Mouse (Mus musculus): ENCODE results near the gene Adk.
"Not testable (repeated sequence)": the region's sequence is repeated elsewhere in the genome, so short reads cannot be mapped to it uniquely, and the experiment has no call there.

Adk gene

DNA sequence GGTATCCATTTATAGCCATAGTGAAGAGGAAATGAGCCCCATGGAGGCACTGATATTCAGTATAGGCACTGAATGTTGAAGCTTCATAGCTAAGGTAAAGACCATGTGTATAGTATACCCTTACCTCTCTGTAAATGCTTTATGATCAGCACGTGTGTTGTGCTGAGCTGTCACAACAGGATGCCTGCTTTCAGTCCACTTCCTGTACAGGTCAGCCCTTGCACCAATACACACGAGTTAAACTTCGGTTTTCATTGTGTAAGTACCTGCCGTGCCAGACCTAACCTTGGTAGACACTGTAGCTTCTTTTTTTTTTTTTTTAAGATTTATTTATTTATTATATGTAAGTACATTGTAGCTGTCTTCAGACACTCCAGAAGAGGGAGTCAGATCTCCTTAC is 381.0 kb downstream of the Adk start:
- no peak for DNase-seq (ENCODE audit: extremely low spot score)

DNA sequence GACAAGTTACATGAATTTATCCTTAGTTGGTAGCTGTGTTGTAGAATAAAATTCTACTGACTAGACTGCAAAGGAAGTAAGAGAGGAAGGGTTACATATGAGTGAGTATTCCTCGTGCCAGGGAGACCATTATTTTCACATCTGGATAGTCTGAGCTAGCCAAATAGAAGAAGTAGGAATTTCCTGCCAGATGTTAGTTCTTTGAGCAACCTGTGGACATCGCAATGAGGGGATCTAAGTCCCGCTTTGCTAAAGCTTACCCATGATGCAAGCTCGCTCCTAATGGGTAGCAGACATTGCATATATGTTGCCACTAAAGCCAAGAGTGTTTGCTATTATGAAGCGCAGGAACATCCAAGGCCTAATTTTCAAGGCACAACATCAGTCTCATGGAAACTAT is 381.6 kb downstream of the Adk start:
- no peak for DNase-seq (ENCODE audit: extremely low spot score)

DNA sequence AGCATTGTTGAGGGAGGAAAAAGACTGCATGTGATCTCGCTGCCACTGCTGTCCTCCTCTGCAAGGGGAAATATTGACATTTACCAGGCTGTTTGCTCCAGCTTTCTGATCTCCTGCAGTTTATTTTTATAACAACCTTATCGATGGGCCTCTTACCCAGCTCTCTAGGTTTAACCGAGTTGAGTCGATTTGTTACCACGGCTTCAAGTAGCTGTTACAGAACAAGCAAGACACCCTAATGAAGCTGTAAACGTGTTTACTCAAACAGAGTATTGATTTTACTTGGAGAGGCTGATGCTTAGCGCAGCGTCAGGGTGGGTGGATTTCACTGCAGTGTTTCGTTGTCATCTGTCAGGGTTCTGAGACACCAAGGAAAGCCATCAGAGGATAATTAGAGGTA is 382.3 kb downstream of the Adk start:
- no peak for DNase-seq (ENCODE audit: extremely low spot score)

DNA sequence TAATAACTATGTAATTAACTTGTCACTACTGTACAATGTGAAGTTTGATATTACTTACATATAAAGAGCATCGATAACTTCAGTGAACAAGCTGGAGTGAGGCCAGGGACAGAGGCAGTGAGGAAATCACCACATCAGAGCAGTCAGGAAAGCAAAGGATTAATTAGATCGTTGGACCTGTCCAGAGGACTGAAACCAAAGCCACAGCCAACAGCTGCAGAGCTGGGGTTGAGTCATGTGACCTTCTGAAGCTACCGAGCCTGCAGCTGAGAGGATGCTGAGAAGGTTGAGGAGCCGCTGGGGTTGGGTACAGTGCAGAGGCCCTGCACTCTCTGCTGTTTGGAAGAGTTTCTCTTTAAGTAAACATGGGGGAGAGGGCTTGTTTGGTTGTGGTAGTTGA is 387.4 kb downstream of the Adk start:
- no peak for DNase-seq (ENCODE audit: extremely low spot score)

DNA sequence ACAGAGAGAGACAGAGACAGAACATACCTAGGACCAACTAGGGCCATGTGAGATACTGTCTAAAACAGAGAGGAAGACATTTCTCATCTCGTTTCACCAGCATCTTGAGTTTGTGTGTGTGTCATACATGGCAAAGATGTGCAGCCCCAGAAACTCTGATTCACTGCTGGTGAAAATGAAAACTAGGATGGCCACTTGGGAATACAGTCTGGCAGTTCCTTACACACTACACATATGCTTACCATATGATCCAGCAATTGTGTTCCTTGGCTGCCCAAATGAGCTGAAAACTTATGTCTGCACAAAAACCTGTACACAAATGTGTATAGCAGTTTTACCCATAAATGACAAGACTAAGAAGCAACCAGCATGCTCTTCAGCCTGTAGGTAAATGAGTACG is 388.2 kb downstream of the Adk start:
- DNase-seq (ENCODE audit: extremely low spot score), result no peak

DNA sequence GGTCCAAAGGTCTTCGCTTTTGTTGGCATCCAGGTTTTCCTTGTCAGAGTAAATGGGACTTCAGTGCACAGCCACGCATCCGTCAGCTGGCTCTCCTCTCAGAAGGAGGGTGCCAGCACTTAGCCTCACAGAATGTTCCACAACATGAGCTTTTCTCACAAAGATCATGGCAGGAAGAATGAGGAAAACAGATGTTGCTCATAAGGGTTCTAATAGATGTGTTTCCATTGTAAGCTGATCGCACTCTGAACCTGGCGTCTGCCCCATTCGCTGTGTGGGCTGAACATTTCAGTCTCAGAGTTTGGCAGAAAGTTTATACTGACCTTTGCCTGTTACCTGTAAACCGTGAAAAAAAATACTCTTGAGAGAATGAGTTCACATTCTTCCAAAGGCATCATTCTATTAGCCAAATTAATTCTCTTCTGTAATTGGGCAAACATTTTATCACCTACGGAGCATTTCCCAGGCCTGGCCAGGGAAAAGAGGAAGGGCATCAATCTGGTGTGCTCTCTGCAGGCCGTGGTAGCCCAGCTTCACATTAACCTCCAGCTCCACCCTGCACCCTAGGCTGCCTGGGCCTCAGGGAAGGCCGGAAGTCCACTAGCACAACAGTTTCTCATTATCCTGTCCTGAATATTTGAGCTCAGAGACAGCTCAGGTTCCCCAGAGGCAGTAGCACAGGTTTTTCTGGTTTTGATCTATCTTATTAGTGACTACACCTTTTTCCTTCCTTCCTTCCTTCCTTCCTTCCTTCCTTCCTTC is 389.6 kb downstream of the Adk start:
- peak; percentile 15 for DNase-seq (ENCODE audit: extremely low spot score)

DNA sequence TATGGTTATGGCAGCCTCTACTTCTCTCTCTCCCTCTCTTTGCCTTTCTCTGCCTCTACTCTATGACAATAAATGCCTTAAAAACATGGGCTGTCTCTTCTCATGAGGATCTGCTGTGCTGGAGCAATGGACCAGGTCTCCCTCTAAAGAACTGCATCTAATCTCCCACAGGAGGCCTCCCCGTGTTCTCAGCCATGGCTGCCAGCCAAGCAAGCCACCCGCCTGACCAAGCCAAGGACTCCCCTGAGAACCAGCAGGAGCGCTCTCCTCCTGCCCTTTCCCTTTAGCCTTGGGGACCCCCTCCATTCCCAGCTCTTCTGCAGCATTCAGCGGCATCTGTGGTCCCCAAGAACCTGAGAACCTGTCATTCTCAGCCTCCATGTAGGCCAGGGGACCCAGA is 400.2 kb downstream of the Adk start:
- DNase-seq (ENCODE audit: extremely low spot score), result no peak

DNA sequence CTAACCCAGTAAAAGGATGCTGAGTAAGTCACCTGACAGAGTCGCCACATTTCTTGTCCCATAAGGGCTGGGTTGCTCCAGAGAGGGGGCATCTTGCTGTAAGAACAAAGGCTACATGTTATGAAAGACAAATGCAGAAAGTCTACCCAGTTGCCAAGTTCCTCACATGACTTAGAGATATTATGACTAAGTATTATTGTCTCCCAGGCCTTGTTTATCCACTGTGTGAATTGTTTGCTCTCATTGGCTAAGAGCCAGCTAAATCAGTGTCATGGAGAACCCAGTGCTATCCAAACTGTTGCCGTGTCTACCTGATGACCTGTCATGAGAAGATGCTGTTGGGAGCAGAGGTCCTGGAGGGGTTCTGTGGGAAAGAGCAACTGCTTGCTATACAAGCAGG is 401.5 kb downstream of the Adk start:
- no peak for DNase-seq (ENCODE audit: extremely low spot score)

DNA sequence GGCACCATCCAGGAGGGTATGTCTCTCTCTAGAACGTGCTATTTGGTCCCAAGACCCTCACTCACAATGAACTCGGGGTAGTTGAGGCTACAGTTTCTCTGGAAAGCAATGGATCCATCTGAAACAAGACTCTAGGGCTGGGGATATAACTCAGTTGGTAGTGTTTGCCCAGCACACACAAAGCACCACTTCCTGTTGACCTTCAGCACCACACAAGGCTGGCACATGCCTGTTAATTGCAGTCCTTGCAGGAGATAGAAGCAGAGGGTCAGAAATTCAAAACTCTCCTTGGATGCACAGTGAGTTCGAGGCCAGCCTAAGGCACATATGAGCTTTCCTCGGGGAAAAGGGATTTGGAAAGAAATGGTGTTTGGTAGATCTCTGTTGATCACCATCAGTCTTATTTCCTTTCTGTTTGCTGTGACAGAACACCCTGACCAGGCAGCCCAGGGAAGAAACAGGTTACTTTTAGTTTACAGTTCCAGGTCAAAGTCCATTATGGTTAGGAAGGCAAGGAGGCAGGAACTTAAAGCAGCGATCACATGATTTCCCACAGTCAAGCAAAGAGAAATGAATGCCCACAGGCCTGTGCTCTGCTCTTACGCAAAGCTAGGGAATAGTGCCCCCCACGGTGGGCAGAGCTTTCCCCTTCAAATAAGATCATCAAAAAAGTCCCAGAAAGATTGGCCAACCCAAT is 403.4 kb downstream of the Adk start:
- DNase-seq (ENCODE audit: extremely low spot score), result no peak

DNA sequence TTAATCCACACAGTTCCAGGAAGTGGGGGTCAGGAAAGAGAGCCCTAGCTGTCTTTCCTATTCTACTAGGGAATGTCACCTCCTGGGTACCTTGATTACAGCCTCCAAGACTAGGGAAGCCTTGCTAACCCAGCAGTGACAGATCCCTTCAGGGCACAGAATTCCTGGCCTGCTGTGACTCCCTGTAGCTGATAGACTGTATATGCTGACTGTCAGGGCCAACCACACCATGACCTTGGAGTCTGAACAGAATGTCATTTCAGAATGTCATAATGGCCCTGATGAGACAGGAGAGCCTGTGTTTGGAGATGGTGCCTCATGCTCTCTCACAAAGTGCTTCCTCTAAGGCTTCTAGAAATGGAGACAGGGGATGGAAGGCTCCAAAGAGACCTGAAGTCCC is 404.2 kb downstream of the Adk start:
- no peak for DNase-seq (ENCODE audit: extremely low spot score)

DNA sequence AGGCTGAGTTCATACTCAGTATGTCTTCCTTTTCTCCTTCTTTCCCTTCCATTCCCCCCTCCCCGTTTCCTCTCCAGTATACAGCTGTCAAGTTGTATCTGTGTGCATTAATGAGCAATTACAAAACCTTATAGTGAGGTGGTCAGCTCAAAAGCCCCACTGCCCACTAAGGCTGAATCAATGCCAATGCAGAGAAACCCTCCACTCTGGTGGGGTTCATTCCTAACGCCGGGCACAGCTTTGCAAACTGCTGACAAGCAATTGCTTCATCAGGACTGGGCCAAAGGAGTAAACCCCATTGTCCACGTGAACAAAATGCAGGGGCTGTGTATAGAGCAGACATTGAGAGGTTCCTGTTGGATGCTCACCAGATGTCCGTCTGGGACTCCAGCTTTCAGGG is 405.5 kb downstream of the Adk start:
- DNase-seq (ENCODE audit: extremely low spot score), result no peak

DNA sequence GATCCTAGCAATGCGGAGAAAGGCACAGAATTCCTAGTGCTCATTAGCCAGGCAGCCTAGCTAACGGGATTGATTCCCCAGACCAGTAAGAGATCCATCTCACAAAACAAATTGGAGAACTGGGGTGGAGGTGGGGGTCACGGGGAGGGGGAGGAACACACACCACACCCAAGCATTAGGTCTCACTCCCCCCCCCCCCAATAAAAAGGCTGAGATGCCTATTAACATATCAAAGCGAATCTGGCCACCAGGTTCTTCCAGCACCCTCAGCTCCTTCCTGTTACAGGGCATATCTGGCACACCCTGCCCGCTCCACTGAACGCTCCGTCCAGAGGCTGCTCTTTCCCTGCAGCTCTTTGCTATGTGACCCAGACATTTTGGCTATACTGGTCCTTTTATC is 406.3 kb downstream of the Adk start:
- DNase-seq (ENCODE audit: extremely low spot score), result no peak

DNA sequence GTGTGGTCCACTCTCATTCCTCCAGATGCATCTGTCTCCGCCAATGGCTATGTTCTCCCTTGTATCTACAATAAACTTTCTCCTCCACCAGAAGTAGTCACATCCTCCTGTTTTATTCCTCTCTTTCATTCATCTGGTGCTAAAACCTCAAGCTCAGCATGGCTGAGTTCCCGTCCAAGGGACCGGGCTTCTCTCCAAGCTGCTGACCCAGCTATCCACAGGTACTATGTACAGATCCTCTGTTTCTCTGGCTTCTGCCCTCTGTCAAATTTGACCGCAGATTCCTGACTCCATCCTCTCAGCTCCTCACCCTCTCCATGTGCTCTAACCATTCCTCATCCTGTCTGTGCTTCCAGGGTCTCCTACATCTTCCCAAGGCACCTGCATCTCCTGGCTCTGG is 406.8 kb downstream of the Adk start:
- no peak for DNase-seq (ENCODE audit: extremely low spot score)

DNA sequence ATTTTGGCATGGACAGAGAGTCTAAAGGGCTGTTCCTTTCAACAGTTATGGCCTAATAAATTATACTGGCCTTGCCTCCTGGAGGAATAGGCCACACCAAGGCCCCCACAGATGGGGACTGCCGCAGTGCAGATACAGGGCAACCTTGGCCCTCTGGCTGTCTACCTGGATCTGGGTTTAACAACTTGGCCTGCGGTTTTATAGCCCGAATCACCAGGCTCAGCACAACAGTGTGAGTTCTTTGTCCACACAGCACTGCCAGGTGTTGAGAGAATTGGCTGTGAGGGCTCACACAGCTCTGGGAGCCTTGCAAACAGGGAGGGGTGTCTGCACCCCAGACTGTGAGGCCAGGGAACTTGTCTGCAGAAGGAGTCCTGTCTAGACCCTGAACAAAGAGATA is 410.0 kb downstream of the Adk start:
- no peak for DNase-seq (ENCODE audit: extremely low spot score)

DNA sequence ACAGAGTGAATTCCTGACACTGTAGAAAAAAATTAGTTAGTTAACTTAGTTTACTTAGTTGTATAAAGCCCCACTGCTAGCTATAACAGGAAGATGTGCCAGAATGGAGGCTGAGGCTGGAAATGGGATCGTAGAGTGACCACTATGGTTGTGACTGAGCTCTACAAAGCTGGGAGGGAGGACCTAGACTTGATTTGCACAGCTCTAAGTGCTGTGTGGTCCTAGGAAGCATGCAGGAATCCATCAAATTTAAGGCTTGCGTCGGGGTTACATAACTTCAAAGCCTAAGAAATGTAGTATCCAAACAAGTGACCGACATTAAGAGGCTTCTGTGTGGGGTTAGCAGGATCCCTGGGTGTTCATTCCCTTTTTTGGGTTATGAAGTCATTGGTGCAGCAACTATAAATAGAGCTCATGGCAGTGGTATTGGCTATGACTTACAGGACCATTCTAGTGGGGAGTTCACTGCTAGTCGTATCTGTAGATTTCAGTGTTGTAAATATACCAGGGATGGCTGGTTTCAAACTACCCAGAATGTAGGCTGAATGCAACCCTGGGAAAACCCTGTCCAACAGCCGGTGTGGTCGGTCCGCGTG is 410.8 kb downstream of the Adk start:
- DNase-seq (ENCODE audit: extremely low spot score), result no peak

DNA sequence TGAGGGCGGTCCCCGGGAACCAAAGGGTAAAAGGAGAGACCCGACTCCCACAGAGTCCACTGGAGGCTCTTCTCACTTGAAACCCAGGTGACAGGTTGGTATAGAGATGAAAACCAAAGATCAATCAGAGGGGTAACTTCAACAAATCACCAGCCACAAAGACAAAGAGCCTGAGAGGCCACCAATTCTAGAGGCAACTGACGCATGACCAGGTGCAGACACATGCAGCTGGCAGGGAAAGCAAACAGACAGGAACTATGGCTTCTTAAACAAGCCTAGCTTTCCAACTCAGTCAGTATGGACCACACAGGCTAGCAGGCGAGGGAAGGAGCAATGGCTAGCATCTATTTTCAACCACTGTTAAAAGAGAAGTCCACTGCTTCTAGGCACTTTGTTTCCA is 418.0 kb downstream of the Adk start:
- DNase-seq (ENCODE audit: extremely low spot score), result no peak

DNA sequence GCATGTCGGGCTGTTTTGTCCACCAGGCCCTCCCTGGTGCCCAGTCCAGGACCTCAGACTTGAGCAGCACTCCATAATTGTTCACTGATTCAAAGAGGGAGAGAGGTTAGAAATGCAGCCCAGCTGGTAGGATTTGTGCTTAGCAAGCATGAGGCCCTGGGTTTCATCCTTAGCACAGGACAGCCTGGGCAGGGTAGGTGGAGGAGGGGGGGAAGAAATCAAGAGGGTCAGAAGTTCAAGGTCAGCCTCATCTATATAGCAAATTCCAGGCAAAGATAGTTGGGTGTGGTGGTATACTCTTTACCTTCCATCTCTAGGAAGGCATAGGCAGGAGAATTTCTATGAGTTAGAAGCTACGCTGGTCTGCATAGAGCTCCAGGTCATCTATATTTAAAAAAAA is 419.6 kb downstream of the Adk start:
- DNase-seq (ENCODE audit: extremely low spot score), result no peak

DNA sequence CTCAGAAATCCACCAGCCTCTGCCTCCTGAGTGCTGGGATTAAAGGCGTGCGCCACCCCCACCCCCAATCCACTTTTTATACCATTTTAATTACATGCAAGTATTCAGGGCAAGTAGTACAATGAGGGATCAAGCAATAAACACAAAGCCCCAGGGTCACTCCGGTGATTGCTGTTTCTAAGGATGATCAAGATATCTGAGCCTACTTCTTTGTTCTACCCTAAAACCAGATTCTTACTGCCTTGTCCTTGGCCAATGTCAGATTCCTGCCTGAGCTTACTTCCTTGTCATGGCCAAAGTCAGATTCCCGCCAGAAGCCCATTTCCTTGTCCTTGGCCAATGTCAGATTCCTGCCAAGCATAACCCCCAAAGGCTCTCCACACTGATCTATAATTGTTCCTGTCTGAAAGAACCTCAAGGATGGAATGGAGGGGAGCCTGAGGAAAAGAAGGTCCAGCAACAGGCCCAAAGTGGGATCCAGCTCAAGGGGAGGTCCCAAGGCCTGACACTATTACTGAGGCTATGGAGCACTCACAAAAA is 422.3 kb downstream of the Adk start:
- DNase-seq (ENCODE audit: extremely low spot score), result not testable (repeated sequence)

DNA sequence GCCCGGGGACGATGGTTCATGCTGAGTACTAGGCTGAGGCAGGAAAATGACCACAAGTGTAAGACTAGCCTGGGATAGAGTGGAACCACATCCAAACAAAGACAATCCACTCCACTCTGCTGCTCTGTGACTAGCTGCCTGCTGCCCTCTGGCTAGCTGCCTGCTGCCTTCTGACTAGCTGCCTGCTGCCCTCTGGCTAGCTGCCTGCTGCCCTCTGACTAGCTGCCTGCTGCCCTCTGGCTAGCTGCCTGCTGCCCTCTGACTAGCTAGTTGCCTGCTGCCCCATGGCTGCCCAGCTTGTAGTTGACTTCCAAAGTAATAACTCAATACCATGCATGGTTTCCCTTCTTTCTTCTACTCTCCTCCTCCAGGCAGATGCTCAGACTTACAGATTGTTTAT is 424.8 kb downstream of the Adk start:
- no peak for DNase-seq (ENCODE audit: extremely low spot score)

DNA sequence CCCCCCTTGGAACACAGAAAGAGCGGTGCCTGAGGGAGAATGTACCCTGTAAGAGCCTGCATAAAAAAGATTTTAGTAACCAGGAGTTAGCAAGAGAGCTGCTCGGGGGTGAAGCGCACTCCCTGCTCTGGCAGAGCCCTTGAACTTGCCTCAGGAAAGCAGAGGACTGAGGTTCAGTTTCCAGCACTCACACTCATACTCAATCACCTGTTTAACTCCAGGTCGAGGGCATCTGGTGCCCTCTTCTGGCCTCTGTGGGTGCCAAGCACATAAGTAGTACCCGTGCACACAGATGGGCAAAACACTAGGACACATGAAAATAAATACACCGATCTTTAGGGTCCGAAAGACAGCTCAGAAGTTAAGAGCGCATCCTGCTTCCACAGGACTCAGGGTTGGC is 427.2 kb downstream of the Adk start:
- no peak for DNase-seq (ENCODE audit: extremely low spot score)

DNA sequence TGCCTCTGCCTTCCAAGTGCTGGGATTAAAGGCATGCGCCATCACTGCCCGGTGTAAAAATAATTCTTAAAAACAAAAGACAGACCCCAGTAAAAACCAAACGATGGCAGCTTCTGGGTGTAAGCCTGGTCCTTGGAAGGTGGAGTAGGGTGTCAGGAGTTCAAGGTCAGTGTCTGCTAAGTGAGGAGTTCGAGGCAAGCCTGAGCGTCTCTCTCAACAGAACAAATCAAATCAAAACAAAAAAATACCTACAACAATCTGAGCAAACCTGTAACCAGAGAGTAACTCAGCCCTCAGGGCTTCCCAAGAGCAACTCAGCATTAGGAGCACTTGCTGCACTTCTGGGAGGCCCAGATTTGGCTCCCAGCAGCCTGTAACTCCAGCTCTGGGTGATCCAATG is 427.8 kb downstream of the Adk start:
- no peak for DNase-seq (ENCODE audit: extremely low spot score)

DNA sequence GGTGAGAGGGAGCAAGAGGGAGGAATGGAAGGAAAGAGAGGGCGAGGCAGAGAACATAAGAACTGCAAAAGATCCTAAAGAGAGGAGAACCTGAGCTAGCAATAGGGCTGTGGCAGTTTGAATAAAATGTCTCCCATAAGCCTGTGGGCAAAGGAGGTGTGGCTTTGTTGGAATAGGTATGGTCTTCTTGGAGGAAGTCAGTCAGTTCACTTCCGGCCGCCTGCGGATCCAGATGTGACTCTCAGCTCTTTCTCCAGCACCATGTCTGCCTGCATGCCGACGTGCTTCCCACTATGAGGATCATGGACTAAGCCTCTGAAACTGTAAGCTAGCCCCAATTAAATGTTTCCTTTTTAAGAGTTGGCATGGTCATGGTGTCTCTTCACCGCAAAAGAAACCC is 428.9 kb downstream of the Adk start, which contains the start of gene Kat6b:
TSS of gene Kat6b (plus strand) at position 204 of the 400 bp plus-strand sequence.
- DNase-seq (ENCODE audit: extremely low spot score), result no peak

DNA sequence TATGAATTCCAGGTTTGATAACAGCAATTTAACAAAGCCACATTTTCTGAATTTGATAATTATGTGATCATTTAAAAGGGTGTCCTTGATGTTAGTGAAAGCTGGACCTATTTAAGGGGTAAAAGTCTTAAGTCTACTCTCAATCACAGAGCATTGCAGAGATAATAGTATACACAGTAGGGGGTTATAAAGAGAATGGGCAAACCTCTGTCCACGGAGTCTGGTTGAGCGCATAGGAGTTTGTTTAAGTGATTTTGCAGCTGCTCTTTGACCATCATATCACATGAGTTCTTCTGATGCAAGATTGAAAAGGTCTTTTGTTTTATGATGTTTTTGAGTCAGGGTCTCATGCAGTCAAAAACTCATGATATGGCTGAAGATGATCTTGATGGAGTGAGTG is 431.8 kb downstream of the Adk start:
- no peak for DNase-seq (ENCODE audit: extremely low spot score)

Data from embryo, embryonic 9.5 days (tissue).